Mouse (Mus musculus): ENCODE results near the gene Atg13. TPM values are rescaled to one million over a fixed set of nuclear protein-coding genes. Genes with fewer than 3 reads are reported as not detected.

Gene Atg13
- total RNA-seq, 2 experiments from 2014 or later: 87.6 to 88.1 TPM

- no peak for DNase-seq (ENCODE audit: low spot score in 2 of 2)
- intact Hi-C loops (cut with DNase I): loop anchor here (5.0 kb wide), 1 partner anchor 61 kb away; the partner anchor contains the start of genes Atg13 and Harbi1
Observed at GRCm38 (mm10) chr2:91651458-91652258, 58.7 kb downstream of the Atg13 start.

DNA sequence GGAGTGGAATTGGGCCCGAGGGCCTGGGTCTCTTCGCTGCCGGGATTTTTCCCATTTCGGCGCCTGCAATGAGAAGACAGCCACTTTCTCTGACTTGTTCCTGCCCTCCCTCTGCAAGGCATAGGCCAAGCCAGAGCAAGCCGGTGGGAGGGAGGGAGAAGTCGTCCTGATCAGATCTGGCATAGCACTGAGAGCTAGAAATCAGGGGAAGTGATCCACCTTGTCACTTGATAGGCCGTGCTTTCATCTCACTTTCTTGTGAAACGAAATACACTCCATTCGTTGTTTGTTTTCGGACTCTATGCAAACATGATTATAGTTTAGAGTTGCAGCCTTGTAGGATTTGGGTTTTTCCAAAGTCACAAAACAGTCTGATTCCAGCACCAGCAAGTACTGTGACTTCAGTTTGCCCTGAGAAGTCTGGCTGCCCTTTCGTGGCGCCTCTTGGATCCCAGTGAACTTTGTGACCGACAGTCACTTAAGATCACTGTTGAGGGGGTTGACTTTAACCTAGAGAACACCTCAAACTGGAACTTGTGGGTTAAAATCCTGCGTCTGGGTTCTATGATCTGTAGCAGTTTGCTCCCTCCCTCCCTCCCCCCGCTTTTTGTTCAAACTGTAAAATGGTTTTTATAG, 59.9 kb downstream of the Atg13 start:
- intact Hi-C loops (cut with DNase I): loop anchor here (5.0 kb wide), 1 partner anchor 62 kb away; the partner anchor contains the start of genes Atg13 and Harbi1
- no peak for DNase-seq (ENCODE audit: low spot score in 2 of 2)

DNA sequence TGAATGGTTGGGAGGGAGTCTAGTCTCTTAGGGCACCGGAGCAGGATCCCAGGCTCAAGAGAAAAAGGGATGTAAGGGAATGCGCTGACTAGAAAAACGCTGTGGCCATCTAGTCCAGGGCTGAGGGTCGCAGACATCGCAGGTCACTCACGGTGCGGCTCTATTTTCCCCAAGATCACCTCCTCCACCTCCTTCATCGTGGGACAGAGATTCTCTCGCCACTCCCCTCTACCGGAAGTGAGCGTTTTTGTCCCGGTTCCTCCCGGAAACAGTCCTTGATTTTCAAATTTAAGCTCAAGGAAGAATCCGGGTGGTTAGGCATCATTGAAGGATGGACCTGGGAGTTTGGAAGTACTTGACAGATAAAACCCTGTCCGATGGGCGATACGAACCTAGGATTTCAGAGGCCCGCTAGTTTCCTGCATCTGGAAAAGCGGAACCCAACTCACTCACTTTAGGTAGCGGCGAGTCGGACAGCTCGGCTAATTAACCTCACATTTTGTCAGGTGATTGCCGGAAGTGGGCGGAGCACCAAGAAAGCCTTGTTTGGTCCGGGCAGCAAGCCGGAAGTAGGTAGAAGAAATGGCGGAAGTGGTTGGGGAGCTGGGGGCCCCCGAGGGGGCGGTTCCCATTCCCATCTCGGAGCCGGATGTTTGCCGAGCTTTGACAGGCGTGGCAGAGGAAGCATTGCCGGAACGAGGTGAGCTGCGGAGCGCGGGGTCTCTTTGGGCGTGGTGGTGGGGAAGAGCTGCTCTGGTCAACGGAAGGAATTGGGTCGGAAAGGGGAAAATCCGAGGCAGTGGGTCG, 60.6 kb downstream of the Atg13 start, which contains the start of the genes Zfp408 and Arhgap1:
Zfp408 (minus strand) TSS at position 239 of the 807 bp plus-strand sequence.
Arhgap1 (plus strand) TSS at position 308 of the 807 bp plus-strand sequence.
- peak; percentile 92 to 95 for DNase-seq (ENCODE audit: low spot score in 2 of 2)
- intact Hi-C loops (cut with DNase I): loop anchor here (5.0 kb wide), 1 partner anchor 63 kb away; the partner anchor contains the start of genes Atg13 and Harbi1

- intact Hi-C loops (cut with DNase I): no loop called here
- no peak for DNase-seq (ENCODE audit: low spot score in 2 of 2)
Observed at GRCm38 (mm10) chr2:91649152-91649551, 61.2 kb downstream of the Atg13 start.

- intact Hi-C loops (cut with DNase I): no loop called here
- DNase-seq (ENCODE audit: low spot score in 2 of 2): peak in 1 of 2 experiments; percentile 35
Observed at GRCm38 (mm10) chr2:91646733-91647132, 63.6 kb downstream of the Atg13 start.

DNA sequence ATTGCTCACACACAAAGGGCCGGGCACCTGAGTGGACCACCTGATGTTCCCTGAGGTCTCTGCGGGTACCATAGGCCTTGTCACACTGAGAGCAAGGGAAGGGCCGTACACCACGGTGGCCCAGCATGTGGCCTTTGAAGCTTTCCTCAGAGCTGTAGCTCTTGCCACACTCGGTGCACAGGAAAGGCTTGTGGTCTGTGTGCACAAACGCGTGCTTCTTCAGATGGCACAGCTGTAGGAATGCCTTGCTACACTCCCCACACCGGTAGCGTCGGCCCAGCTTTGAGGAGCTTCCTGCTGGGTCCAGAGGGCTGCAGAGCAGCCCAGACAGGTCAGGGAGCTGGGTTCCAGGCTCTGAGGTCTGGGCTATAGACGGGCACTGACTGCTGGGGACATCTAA, 64.6 kb downstream of the Atg13 start:
- intact Hi-C loops (cut with DNase I): no loop called here
- no peak for DNase-seq (ENCODE audit: low spot score in 2 of 2)

DNA sequence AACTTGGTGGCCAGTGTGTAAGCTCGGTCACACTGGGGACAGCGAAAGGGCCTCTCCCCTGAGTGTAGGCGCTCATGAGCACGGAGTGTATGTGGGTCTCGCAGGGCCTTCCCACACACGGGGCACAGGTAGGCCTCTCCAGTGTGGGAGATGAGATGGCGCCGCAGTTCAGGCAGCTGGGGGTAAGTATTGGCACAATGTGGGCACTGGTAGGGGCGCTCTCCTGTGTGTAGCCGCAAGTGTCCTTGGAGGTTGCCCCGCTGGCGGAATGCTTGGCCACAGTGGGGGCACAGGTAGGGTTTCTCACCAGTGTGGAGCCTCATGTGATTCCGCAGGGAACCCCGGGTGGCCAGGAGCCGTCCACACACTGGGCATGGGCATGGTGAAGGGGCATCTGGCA, 65.0 kb downstream of the Atg13 start:
- intact Hi-C loops (cut with DNase I): no loop called here
- DNase-seq (ENCODE audit: low spot score in 2 of 2): no peak

DNA sequence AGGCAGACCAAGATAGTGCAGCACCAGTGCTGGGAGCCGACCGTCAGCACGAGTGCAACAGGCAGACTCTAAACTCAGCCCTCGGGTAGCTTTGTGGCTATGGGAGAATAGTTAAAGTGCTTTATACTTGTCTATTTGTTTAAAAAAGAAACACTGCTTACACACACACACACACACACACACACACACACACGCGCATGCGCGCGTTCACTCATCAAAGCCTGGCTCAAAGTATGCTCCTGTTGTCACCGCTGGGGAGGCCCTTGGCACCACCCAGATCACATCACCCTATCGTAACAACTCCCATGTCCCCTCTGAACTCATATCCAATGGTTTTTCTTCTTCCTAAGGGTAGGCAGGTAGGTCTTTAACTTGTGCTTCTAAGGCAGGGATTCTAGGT, 66.4 kb downstream of the Atg13 start:
- no peak for DNase-seq (ENCODE audit: low spot score in 2 of 2)
- intact Hi-C loops (cut with DNase I): no loop called here

- intact Hi-C loops (cut with DNase I): no loop called here
Observed at GRCm38 (mm10) chr2:91642825-91643415, 67.5 kb downstream of the Atg13 start.

GRCm38 (mm10) chr2:91638931-91639330, 71.4 kb downstream of the Atg13 start:
- DNase-seq (ENCODE audit: low spot score in 2 of 2): no peak
- intact Hi-C loops (cut with DNase I): no loop called here

More at GRCm38 (mm10) chr2:91642825-91643415, 67.5 kb downstream of the Atg13 start:
- no peak for DNase-seq (ENCODE audit: low spot score in 2 of 2)

DNA sequence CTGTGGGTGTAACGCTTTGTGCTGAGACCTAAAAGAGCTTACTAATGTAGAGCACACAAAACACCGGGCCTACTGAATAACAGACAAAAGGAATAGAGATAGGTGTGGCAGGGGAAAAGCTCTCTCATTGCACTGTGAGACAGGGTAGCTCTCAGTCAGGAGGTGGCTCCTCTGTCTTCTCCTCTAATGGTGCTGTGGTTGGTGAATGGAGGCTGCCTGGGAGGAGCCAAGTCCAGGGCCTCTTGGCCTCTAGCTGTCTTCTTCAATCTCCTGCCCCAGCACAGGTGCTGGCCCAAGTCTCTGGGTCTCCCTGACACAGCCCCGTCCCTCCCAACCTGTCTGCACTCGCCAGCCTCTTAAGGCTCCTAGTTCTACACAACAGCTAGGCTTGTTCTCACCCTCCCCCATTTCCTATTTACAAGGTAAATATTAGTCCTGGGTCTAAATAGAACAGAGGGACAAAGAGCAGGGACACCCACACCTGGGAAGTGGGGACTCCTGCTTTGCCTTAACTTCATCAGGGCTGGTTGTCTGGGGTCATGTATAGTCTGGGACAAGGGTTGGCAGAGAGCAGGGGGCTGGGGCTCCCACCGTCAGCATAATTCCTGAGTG, 73.5 kb downstream of the Atg13 start:
- intact Hi-C loops (cut with DNase I): no loop called here
- no peak for DNase-seq (ENCODE audit: low spot score in 2 of 2)

GRCm38 (mm10) chr2:91636229-91636628, 74.1 kb downstream of the Atg13 start, which contains the start of gene F2:
Gene F2 (minus strand): TSS chr2:91636414.
- intact Hi-C loops (cut with DNase I): no loop called here
- DNase-seq (ENCODE audit: low spot score in 2 of 2): no peak

- intact Hi-C loops (cut with DNase I): no loop called here
- no peak for DNase-seq (ENCODE audit: low spot score in 2 of 2)
Observed at GRCm38 (mm10) chr2:91635486-91635885, 74.9 kb downstream of the Atg13 start.

GRCm38 (mm10) chr2:91634841-91635240, 75.5 kb downstream of the Atg13 start:
- DNase-seq (ENCODE audit: low spot score in 2 of 2): peak in 1 of 2 experiments; percentile 34
- intact Hi-C loops (cut with DNase I): no loop called here

GRCm38 (mm10) chr2:91633334-91633977, 76.9 kb downstream of the Atg13 start:
- intact Hi-C loops (cut with DNase I): no loop called here
- DNase-seq (ENCODE audit: low spot score in 2 of 2): no peak

GRCm38 (mm10) chr2:91632316-91632715, 78.1 kb downstream of the Atg13 start:
- no peak for DNase-seq (ENCODE audit: low spot score in 2 of 2)
- intact Hi-C loops (cut with DNase I): no loop called here

GRCm38 (mm10) chr2:91631826-91632225, 78.5 kb downstream of the Atg13 start:
- intact Hi-C loops (cut with DNase I): no loop called here
- DNase-seq (ENCODE audit: low spot score in 2 of 2): peak in 1 of 2 experiments; percentile 1

DNA sequence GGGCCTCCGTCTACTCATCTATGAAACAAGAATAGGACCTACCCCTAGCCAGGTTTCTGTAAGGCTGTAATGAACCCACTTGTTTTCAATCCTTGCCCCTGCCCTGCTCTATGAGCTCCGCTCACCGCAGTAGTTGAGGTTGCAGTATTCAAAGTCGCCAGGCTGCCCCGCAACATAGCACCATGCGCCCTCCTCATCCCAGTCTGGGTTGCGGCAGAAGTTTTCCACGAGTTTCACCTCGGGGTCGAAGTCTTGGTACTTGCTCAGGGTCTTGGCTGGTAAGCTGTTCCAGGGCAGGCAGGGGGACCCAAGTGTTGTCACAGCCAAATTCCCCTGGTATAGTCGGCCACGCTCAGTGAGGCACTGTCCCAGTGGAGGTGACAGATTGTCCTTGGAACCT, 80.0 kb downstream of the Atg13 start:
- intact Hi-C loops (cut with DNase I): no loop called here
- DNase-seq (ENCODE audit: low spot score in 2 of 2): peak in 1 of 2 experiments; percentile 4
